Mouse (Mus musculus): ENCODE measurements around the gene Fh1.

DNA sequence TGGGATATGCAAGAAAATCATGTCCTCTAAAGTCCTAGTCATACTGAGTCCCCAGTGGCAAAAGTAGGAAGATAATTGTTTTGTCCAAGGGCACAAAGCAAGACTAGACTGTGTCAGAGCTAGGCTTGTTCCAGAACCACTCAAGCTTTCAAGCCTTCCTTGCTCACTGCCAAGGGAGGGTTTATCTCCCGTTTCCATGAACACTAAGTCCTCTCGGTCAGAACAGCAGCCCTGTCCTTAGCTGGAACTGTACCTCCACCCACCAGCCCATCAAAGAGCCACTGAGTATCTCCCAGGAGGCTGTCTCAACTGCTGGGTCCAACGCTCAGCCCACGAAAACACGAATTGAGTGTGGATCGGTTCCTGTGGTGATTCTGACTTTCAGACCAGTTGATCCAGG, 49.7 kb upstream of the Fh1 start:
- no peak for TF ChIP-seq EP300 (optimal IDR thresholded peaks at IDR 0.05)
- TF ChIP-seq CTCF (IDR thresholded peaks at IDR 0.05; ENCODE audit: low read depth): no peak
